Mouse (Mus musculus) natural killer cell, adult 2 months (primary cell): ENCODE data around the gene Slc6a1.

Experiments used
- DNase-seq, 2 experiments: peaks; one replicate each; pipeline ENCODE4 v3.0.0; 2022; ENCODE audit warnings: low spot score in 2 of 2

Slc6a1 gene

GRCm38 (mm10) chr6:114354635-114355034 is 72.2 kb downstream of the Slc6a1 start:
- no peak for DNase-seq

- DNase-seq: no peak
Measured at GRCm38 (mm10) chr6:114358171-114358570, 75.7 kb downstream of the Slc6a1 start.

- no peak for DNase-seq
Measured at GRCm38 (mm10) chr6:114362355-114362754, 79.9 kb downstream of the Slc6a1 start.

- no peak for DNase-seq
Measured at GRCm38 (mm10) chr6:114363740-114364139, 81.3 kb downstream of the Slc6a1 start.

- no peak for DNase-seq
Measured at GRCm38 (mm10) chr6:114364734-114365133, 82.3 kb downstream of the Slc6a1 start.

- DNase-seq: no peak
Measured at GRCm38 (mm10) chr6:114366191-114366590, 83.8 kb downstream of the Slc6a1 start.
